Mouse (Mus musculus): ENCODE measurements around the gene Plac1. TPM values are rescaled to one million over a fixed set of nuclear protein-coding genes. Genes with fewer than 3 reads are reported as not detected.
A peak's percentile ranks its signal among the peaks of the same experiment; 100 is the strongest.

Gene Plac1
- polyA plus RNA-seq, 1 experiment from 2014 or later, result 4.6 TPM

DNA sequence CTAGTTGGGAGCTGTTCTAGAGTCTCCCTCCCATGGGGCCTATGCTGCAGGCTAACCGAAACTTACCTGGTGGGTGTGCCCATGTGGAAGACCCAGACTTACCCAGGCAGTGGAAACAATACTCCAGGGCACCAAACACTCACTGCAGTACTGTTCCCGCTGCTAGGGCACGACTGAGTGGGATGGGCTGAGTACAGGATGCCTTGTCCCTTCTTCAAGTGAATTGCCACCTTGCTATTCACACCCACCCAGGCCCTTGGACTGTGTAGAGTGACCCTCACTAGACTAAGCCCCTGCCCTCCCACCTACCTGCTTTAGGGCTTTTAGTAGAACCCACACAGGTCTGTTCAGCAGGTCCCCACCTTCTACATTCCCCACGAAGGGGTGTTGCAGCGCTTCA lies 186.0 kb downstream of the Plac1 start:
- H3K27ac ChIP-seq (ENCODE audit: low read length), result peak overlapping the region; percentile 72
- 0 out of 2 replicates have a peak, but pooled peaks cover 4% of the 10 kb centered on the region for H3K36me3 ChIP-seq (ENCODE audit: control insufficient read depth, insufficient read depth)
- H3K4me1 ChIP-seq (ENCODE audit: control insufficient read depth, insufficient read depth, low read length), result no peaks in the 10 kb centered on the region; the same call in 1 of the 2 replicates
- peak overlapping the region; percentile 59 for H3K4me2 ChIP-seq (ENCODE audit: low read depth, low read length)
- ATAC-seq (replicated peaks; ENCODE audit: extremely low read depth, insufficient read depth, low FRiP score), result no peak
- peak overlapping the region; percentile 51 for H3K9ac ChIP-seq (ENCODE audit: low read length)
- H3K27me3 ChIP-seq (ENCODE audit: control insufficient read depth, insufficient read depth, low read length), result no peaks in the 10 kb centered on the region
- H3K4me3 ChIP-seq (ENCODE audit: low read length), result peak overlapping the region; percentile 42
- WGBS, result 26% methylated on average over 5 of the region's 5 CpGs
- H3K9me3 ChIP-seq (replicated peaks; ENCODE audit: control insufficient read depth, low read length), result no peaks in the 10 kb centered on the region

DNA sequence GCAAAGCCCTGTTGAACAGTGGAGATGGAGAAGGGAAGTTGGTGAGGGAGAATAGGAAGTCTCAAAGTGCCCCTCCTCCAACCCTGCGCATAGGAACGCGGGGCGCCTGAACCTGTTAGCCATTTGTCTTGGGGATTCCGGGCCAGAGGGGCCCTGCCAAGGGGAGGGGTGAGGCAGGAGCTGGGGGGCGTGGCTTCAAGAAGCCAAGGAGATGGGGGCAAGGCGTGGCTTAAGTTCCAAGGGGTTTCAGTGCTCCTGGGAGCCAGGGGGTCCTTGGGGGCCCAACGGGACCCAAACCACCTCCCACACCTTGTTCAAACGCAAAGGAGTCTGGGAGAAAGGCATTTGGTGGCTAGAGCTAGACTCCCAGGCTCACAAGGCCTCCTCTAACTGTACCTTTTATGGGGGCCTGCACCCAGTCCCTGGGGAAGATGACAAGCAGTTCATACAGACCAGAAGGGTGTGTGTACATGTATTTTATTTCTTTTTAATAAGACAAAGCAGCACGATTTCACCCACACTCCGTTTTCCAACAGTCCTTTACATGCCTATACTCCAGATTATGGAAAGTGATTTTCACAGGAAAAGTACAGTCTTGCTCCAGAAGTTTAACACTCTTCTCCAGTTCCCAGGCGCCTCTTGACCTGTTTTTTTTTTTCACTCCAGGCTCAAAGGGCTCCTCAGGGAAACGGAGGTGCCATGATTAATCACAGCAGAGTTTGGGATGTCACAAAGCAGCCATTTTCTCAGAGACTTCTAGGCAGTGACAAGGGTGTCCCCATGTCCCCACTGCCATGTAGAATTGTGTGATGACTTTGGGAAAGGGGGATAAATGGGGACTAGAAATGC lies 187.0 kb downstream of the Plac1 start:
- Histone ChIP-seq H3K4me2 (ENCODE audit: low read depth, low read length) (peak overlapping the region; percentile 30), H3K36me3 (ENCODE audit: control insufficient read depth, insufficient read depth) (0 out of 2 replicates have a peak, but pooled peaks cover 4% of the 10 kb centered on the region), H3K27ac (ENCODE audit: low read length) (peak overlapping the region; percentile 72), H3K4me3 (ENCODE audit: low read length) (0 out of 2 replicates have a peak overlapping the region, but pooled peaks have one; percentile 3), H3K4me1 (ENCODE audit: control insufficient read depth, insufficient read depth, low read length) (no peaks in the 10 kb centered on the region; the same call in 1 of the 2 replicates), H3K9me3 (replicated peaks; ENCODE audit: control insufficient read depth, low read length) (no peaks in the 10 kb centered on the region), H3K9ac (ENCODE audit: low read length) (no peak overlapping the region), H3K27me3 (ENCODE audit: control insufficient read depth, insufficient read depth, low read length) (no peaks in the 10 kb centered on the region)
- WGBS, result 15% methylated on average over 13 of the region's 13 CpGs
- peak; percentile 47 for ATAC-seq (replicated peaks; ENCODE audit: extremely low read depth, insufficient read depth, low FRiP score)

DNA sequence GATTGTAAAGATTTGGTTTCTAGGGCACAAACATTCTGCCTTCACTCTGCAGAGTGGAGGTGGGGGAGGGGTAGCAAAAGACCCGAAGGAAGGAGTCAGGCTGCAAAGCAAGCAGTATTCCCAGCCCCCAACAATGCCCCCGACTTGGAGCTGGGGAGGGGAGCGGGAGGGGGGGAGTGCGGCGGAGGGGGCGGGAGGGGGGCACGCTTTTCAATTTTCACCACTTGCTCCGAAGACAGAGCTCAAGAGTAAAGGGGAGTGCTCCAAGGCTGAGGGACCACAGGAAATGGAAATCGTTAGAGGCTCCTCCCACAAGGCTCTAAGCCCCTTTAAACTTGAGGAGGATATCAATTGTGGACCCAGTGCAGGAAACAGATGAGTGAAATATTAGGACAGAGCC lies 189.6 kb downstream of the Plac1 start:
- no peaks in the 10 kb centered on the region for H3K9me3 ChIP-seq (replicated peaks; ENCODE audit: control insufficient read depth, low read length)
- H3K9ac ChIP-seq (ENCODE audit: low read length), result no peak overlapping the region
- H3K36me3 ChIP-seq (ENCODE audit: control insufficient read depth, insufficient read depth), result 0 out of 2 replicates have a peak, but pooled peaks cover 4% of the 10 kb centered on the region
- peak overlapping the region; percentile 52 for H3K4me2 ChIP-seq (ENCODE audit: low read depth, low read length)
- peaks cover 12% of the 10 kb centered on the region for H3K4me1 ChIP-seq (ENCODE audit: control insufficient read depth, insufficient read depth, low read length)
- H3K27me3 ChIP-seq (ENCODE audit: control insufficient read depth, insufficient read depth, low read length), result no peaks in the 10 kb centered on the region
- no peak for ATAC-seq (replicated peaks; ENCODE audit: extremely low read depth, insufficient read depth, low FRiP score)
- 5% methylated on average over 9 of the region's 9 CpGs for WGBS
- H3K27ac ChIP-seq (ENCODE audit: low read length), result peak overlapping the region; percentile 62
- H3K4me3 ChIP-seq (ENCODE audit: low read length), result peak overlapping the region; percentile 21; the same call in 1 of the 2 replicates

DNA sequence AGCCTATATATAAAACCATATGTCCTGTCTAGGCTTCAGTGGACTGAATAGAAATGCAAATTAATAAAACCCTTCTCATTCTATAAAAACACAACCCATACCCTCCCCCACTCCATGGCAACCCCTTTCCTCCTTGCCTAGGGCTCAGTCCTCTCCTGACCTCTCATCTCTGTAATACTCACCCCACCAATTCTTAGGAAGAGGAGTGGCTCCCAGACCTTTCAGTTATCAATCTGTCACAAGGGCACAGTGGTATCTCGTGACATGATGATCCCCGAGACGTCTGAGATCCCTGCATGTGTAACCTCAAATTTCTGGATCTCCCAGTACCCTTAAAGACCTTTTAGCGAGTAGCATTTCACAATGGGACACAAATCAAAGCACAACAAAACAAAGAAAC lies 190.7 kb downstream of the Plac1 start:
- Histone ChIP-seq H3K4me3 (ENCODE audit: low read length) (no peak overlapping the region), H3K27me3 (ENCODE audit: control insufficient read depth, insufficient read depth, low read length) (no peaks in the 10 kb centered on the region), H3K4me1 (ENCODE audit: control insufficient read depth, insufficient read depth, low read length) (peaks cover 18% of the 10 kb centered on the region), H3K27ac (ENCODE audit: low read length) (no peak overlapping the region), H3K9me3 (replicated peaks; ENCODE audit: control insufficient read depth, low read length) (no peaks in the 10 kb centered on the region), H3K36me3 (ENCODE audit: control insufficient read depth, insufficient read depth) (0 out of 2 replicates have a peak, but pooled peaks cover 3% of the 10 kb centered on the region), H3K4me2 (ENCODE audit: low read depth, low read length) (no peak overlapping the region), H3K9ac (ENCODE audit: low read length) (no peak overlapping the region)
- no peak for ATAC-seq (replicated peaks; ENCODE audit: extremely low read depth, insufficient read depth, low FRiP score)
- WGBS, result 46% methylated on average over 4 of the region's 4 CpGs

DNA sequence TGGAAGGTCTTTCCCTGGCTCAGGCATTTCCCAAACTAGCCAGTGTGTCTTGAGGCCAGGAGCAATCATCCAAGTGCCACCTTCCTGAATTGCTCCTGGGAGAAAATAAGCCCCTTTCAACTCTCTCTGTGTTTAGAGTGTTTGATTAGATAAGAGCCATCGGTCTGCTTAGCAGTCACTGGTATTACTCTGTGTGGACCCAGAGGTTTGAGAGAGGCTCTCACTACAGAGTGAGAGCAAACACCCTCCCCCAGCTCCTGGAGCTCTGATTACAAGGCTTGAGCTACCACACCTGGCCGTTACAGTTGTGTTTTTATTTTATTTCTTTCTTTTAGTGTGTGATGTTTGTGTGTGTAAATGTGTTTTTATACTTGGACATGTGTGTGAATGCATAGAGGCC lies 193.0 kb downstream of the Plac1 start:
- H3K9me3 ChIP-seq (replicated peaks; ENCODE audit: control insufficient read depth, low read length), result no peaks in the 10 kb centered on the region
- H3K4me1 ChIP-seq (ENCODE audit: control insufficient read depth, insufficient read depth, low read length), result peaks cover 18% of the 10 kb centered on the region
- no peak overlapping the region for H3K9ac ChIP-seq (ENCODE audit: low read length)
- H3K4me3 ChIP-seq (ENCODE audit: low read length), result no peak overlapping the region
- peak overlapping the region; percentile 35 for H3K27ac ChIP-seq (ENCODE audit: low read length)
- H3K27me3 ChIP-seq (ENCODE audit: control insufficient read depth, insufficient read depth, low read length), result no peaks in the 10 kb centered on the region
- H3K4me2 ChIP-seq (ENCODE audit: low read depth, low read length), result no peak overlapping the region
- H3K36me3 ChIP-seq (ENCODE audit: control insufficient read depth, insufficient read depth), result no peaks in the 10 kb centered on the region
- 20% methylated on average over 2 of the region's 2 CpGs for WGBS
- no peak for ATAC-seq (replicated peaks; ENCODE audit: extremely low read depth, insufficient read depth, low FRiP score)

DNA sequence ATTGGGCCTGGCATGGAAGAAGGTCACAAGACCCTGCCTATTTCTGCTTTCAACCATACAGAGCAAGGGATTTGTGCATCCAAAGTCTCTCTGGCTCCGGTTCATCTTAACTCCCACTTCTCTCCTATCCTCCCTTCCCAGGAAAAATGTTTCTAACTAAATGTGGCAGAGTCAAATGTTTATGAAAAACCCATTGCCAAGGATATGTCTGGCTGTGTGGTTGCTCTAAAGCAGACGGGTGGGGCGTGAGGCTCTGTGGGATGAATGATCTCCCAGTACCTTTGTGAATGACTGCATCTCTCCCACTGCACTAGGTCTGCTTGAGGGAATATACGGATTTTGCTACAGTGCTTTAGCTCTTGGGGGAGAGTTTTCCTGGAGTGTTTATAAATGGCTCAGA lies 193.9 kb downstream of the Plac1 start:
- ATAC-seq (replicated peaks; ENCODE audit: extremely low read depth, insufficient read depth, low FRiP score), result no peak; the same call in 1 of the 2 replicates
- Histone ChIP-seq H3K9me3 (replicated peaks; ENCODE audit: control insufficient read depth, low read length) (no peaks in the 10 kb centered on the region), H3K4me3 (ENCODE audit: low read length) (no peak overlapping the region), H3K4me1 (ENCODE audit: control insufficient read depth, insufficient read depth, low read length) (peaks cover 18% of the 10 kb centered on the region), H3K36me3 (ENCODE audit: control insufficient read depth, insufficient read depth) (no peaks in the 10 kb centered on the region), H3K27ac (ENCODE audit: low read length) (peak overlapping the region; percentile 63), H3K9ac (ENCODE audit: low read length) (no peak overlapping the region), H3K4me2 (ENCODE audit: low read depth, low read length) (no peak overlapping the region), H3K27me3 (ENCODE audit: control insufficient read depth, insufficient read depth, low read length) (no peaks in the 10 kb centered on the region)
- 51% methylated on average over 4 of the region's 4 CpGs for WGBS

DNA sequence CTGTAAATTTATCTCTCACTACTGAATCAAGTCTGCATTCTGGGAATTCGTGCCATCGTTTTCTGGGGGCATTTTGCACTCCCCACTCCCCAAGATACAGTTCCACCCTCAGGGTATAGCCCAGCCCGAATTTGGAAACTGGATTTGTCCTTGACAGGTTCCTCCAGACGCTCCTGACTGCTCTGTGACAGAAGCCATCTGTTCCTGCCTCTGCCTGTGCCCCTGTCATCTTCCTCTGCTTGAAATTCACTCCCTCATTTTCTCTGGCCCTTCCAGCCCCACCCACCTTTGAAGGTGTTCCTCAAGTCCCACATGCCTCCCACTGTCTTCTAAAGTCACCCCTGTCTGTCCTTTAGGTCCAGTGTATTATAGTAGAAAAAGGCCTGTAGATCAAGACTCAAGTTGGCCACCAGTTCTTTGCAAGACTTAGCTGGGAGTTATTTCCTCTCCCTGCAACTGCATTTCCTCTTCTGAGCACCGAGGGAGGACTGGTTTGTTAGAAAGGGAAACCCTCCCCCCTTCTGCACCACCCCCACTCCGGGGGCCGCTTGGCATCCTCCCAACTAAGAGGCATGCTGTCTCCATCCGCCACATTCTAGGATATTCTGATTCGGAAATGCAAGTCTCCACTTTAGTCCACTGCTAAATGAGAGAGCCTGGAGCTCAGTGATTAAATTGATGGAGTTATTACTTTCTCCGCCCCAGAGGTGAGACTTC lies 194.6 kb downstream of the Plac1 start:
- no peak overlapping the region for H3K4me2 ChIP-seq (ENCODE audit: low read depth, low read length)

DNA sequence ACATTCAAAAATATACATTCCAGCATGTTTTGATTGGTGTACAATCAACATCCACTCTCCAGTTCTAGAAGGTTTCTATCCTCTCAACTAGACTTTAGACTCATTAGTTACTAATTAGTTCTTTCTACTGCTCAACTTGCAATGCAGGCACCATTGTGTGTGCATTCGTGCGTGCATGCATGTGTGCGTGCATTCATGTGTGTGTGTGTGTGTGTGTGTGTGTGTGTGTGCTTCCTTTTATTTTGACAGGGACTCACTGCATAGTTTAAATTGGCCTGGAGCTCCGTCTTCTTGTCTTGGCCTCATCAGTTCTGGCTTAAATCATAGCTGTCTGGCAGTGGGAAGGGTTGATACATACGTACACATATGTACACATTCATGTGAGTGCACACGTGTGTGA lies 198.9 kb downstream of the Plac1 start:
- ATAC-seq (replicated peaks; ENCODE audit: extremely low read depth, insufficient read depth, low FRiP score), result no peak
- Histone ChIP-seq H3K27me3 (ENCODE audit: control insufficient read depth, insufficient read depth, low read length) (no peaks in the 10 kb centered on the region), H3K9ac (ENCODE audit: low read length) (no peak overlapping the region), H3K4me3 (ENCODE audit: low read length) (no peak overlapping the region), H3K4me2 (ENCODE audit: low read depth, low read length) (no peak overlapping the region), H3K36me3 (ENCODE audit: control insufficient read depth, insufficient read depth) (no peaks in the 10 kb centered on the region), H3K27ac (ENCODE audit: low read length) (no peak overlapping the region), H3K9me3 (replicated peaks; ENCODE audit: control insufficient read depth, low read length) (no peaks in the 10 kb centered on the region), H3K4me1 (ENCODE audit: control insufficient read depth, insufficient read depth, low read length) (peaks cover 14% of the 10 kb centered on the region; the same call in 1 of the 2 replicates)
- 80% methylated on average over 6 of the region's 6 CpGs for WGBS

More for the DNA sequence above, 194.6 kb downstream of the Plac1 start:
- peak; percentile 65 for ATAC-seq (replicated peaks; ENCODE audit: extremely low read depth, insufficient read depth, low FRiP score)
- Histone ChIP-seq H3K36me3 (ENCODE audit: control insufficient read depth, insufficient read depth) (no peaks in the 10 kb centered on the region), H3K27ac (ENCODE audit: low read length) (peak overlapping the region; percentile 63), H3K4me1 (ENCODE audit: control insufficient read depth, insufficient read depth, low read length) (peaks cover 18% of the 10 kb centered on the region; the same call in 1 of the 2 replicates), H3K9me3 (replicated peaks; ENCODE audit: control insufficient read depth, low read length) (no peaks in the 10 kb centered on the region), H3K4me3 (ENCODE audit: low read length) (no peak overlapping the region), H3K9ac (ENCODE audit: low read length) (no peak overlapping the region), H3K27me3 (ENCODE audit: control insufficient read depth, insufficient read depth, low read length) (no peaks in the 10 kb centered on the region)
- WGBS, result 23% methylated on average over 10 of the region's 10 CpGs

DNA sequence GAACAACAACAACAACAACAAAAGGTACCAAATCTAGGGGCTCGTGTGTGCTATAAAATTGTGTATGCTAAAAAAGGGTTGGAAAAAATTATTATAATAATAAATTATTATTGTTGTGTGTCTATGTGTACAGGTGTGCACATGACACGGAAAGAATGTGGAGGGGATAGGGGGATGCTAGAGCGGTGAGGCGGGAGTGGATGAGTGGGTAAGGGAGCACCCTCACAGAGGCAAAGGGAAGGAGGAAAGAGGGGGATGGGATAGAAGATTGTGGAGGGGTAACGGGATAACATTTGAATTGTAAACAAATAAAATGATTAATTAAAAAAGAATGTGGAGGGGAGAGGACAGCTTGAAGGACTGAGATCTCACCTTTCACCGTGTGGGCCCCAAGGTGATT lies 199.8 kb downstream of the Plac1 start:
- Histone ChIP-seq H3K4me3 (ENCODE audit: low read length) (no peak overlapping the region), H3K4me1 (ENCODE audit: control insufficient read depth, insufficient read depth, low read length) (peaks cover 8% of the 10 kb centered on the region; the same call in 1 of the 2 replicates), H3K27me3 (ENCODE audit: control insufficient read depth, insufficient read depth, low read length) (no peaks in the 10 kb centered on the region), H3K4me2 (ENCODE audit: low read depth, low read length) (no peak overlapping the region), H3K36me3 (ENCODE audit: control insufficient read depth, insufficient read depth) (no peaks in the 10 kb centered on the region), H3K9me3 (replicated peaks; ENCODE audit: control insufficient read depth, low read length) (no peaks in the 10 kb centered on the region), H3K27ac (ENCODE audit: low read length) (no peak overlapping the region), H3K9ac (ENCODE audit: low read length) (no peak overlapping the region)
- no peak for ATAC-seq (replicated peaks; ENCODE audit: extremely low read depth, insufficient read depth, low FRiP score)
- WGBS, result 83% methylated on average over 6 of the region's 6 CpGs

Measured in heart, embryonic 16.5 days (tissue).